Mouse (Mus musculus): Measurements from ENCODE around the gene Stradb. TPM values are rescaled to one million over a fixed set of nuclear protein-coding genes. Genes with fewer than 3 reads are reported as not detected.

Stradb gene
- 29.8 and 30.7 TPM in 2 replicates for polyA plus RNA-seq (2015; fragmentation: Nextera tagmentation; extraction: Ambion mirVana)

- Histone ChIP-seq H3K9ac (peak within 1 kb of the TSS; percentile 88), H3K9me3 (no peaks in the 10 kb centered on the region), H3K4me3 (peak within 1 kb of the TSS; percentile 78), H3K27ac (peak within 1 kb of the TSS; percentile 51; the same call in 1 of the 2 replicates), H3K4me2 (peak within 1 kb of the TSS; percentile 77), H3K36me3 (no peaks in the 10 kb centered on the region), H3K4me1 (peaks cover 35% of the 10 kb centered on the region), H3K27me3 (no peaks in the 10 kb centered on the region)
- under 1% methylated on average over 67 of the region's 69 CpGs for WGBS
- peak; percentile 93 for ATAC-seq (ENCODE audit: insufficient number of reproducible peaks, insufficient read depth, low FRiP score, low TSS enrichment, low read depth)
These were observed at the start of gene Stradb, which contains the start of gene Trak2 for GRCm38 (mm10) chr1:58973366-58974221. Gene Stradb, plus strand, starts transcription at chr1:58973522. Gene Trak2, minus strand, starts transcription at chr1:58973430.

DNA sequence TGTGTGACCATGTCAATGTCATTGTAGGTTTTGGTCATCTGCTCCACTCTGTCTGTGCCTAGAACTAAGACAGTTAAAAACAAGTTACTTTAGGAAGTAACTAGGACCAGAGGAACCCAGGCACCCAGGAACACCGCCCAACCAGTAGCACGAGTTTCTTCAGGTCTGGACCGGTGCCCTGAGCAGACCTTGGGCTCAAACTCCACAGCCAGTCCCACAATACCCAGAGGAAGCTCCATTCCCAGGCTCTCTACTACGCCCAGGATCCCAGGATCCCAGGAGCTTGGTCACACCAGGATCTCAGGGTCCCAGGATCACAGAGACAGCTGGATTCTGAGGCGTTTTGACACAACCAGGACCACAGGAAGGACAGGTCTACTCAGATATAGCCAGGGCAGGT, 46.7 kb upstream of the Stradb start:
- no peak overlapping the region for H3K9ac ChIP-seq
- no peak for ATAC-seq (ENCODE audit: insufficient number of reproducible peaks, insufficient read depth, low FRiP score, low TSS enrichment, low read depth)
- H3K4me2 ChIP-seq: no peak overlapping the region
- H3K9me3 ChIP-seq: no peaks in the 10 kb centered on the region
- H3K4me1 ChIP-seq: no peaks in the 10 kb centered on the region
- WGBS: 94% methylated on average over 5 of the region's 5 CpGs
- peaks cover 31% of the 10 kb centered on the region for H3K36me3 ChIP-seq
- H3K27me3 ChIP-seq: no peaks in the 10 kb centered on the region
- no peak overlapping the region for H3K27ac ChIP-seq
- no peak overlapping the region for H3K4me3 ChIP-seq

GRCm38 (mm10) chr1:58936746-58937605, 36.3 kb upstream of the Stradb start:
- no peak overlapping the region for H3K27ac ChIP-seq
- H3K36me3 ChIP-seq: peaks cover 19% of the 10 kb centered on the region
- H3K4me3 ChIP-seq: no peak overlapping the region
- ATAC-seq (ENCODE audit: insufficient number of reproducible peaks, insufficient read depth, low FRiP score, low TSS enrichment, low read depth): no peak
- no peak overlapping the region for H3K9ac ChIP-seq
- 95% methylated on average over 10 of the region's 10 CpGs for WGBS
- peaks cover 4% of the 10 kb centered on the region; the same call in 1 of the 2 replicates for H3K9me3 ChIP-seq
- no peaks in the 10 kb centered on the region for H3K4me1 ChIP-seq
- H3K4me2 ChIP-seq: no peak overlapping the region
- H3K27me3 ChIP-seq: no peaks in the 10 kb centered on the region

GRCm38 (mm10) chr1:58937606-58938099, 35.7 kb upstream of the Stradb start:
- H3K4me3 ChIP-seq: no peak overlapping the region

GRCm38 (mm10) chr1:58945523-58945922, 27.8 kb upstream of the Stradb start:
- H3K27me3 ChIP-seq: no peaks in the 10 kb centered on the region
- no peak for ATAC-seq (ENCODE audit: insufficient number of reproducible peaks, insufficient read depth, low FRiP score, low TSS enrichment, low read depth)
- H3K9ac ChIP-seq: no peak overlapping the region
- peaks cover 19% of the 10 kb centered on the region for H3K36me3 ChIP-seq
- no peak overlapping the region for H3K4me2 ChIP-seq
- H3K4me3 ChIP-seq: no peak overlapping the region
- peaks cover 2% of the 10 kb centered on the region for H3K4me1 ChIP-seq
- 95% methylated on average over 2 of the region's 2 CpGs for WGBS
- H3K9me3 ChIP-seq: no peaks in the 10 kb centered on the region
- H3K27ac ChIP-seq: no peak overlapping the region

More at GRCm38 (mm10) chr1:58937606-58938099, 35.7 kb upstream of the Stradb start:
- H3K4me1 ChIP-seq: no peaks in the 10 kb centered on the region
- 89% methylated on average over 9 of the region's 9 CpGs for WGBS
- no peaks in the 10 kb centered on the region for H3K27me3 ChIP-seq
- H3K4me2 ChIP-seq: no peak overlapping the region
- peaks cover 4% of the 10 kb centered on the region; the same call in 1 of the 2 replicates for H3K9me3 ChIP-seq
- H3K36me3 ChIP-seq: peaks cover 19% of the 10 kb centered on the region
- no peak overlapping the region for H3K9ac ChIP-seq
- no peak for ATAC-seq (ENCODE audit: insufficient number of reproducible peaks, insufficient read depth, low FRiP score, low TSS enrichment, low read depth)
- no peak overlapping the region for H3K27ac ChIP-seq

- no peak for ATAC-seq (ENCODE audit: insufficient number of reproducible peaks, insufficient read depth, low FRiP score, low TSS enrichment, low read depth)
- Histone ChIP-seq H3K27ac (no peak overlapping the region), H3K4me1 (peaks cover 8% of the 10 kb centered on the region), H3K9ac (no peak overlapping the region), H3K4me2 (no peak overlapping the region), H3K4me3 (no peak overlapping the region), H3K27me3 (no peaks in the 10 kb centered on the region), H3K36me3 (peaks cover 18% of the 10 kb centered on the region), H3K9me3 (no peaks in the 10 kb centered on the region)
- WGBS: 85% methylated on average over 7 of the region's 7 CpGs
These were observed 27.2 kb upstream of the Stradb start for GRCm38 (mm10) chr1:58945960-58946670.

DNA sequence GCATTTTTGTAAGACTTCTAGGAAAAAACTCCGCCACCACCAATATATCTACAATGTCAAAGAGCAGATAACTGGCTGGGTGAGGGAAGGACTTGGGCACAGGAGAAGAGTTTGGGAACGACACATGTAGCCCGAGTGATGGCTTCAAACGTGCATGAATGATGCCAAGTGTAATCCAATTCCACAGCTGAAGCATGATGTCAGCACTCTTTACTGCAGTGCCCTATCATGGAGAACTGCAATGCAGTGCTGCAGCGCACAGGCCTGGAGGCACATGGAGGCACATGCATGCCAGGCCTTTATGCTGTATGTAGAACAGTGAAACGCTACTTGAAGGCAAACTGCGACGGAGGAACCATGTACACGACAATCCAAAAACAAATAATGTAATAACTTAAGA, 26.6 kb upstream of the Stradb start:
- Histone ChIP-seq H3K4me1 (peaks cover 12% of the 10 kb centered on the region), H3K4me3 (no peak overlapping the region), H3K27me3 (no peaks in the 10 kb centered on the region), H3K4me2 (no peak overlapping the region), H3K27ac (no peak overlapping the region), H3K9me3 (no peaks in the 10 kb centered on the region), H3K36me3 (peaks cover 18% of the 10 kb centered on the region), H3K9ac (no peak overlapping the region)
- WGBS: 84% methylated on average over 9 of the region's 9 CpGs
- ATAC-seq (ENCODE audit: insufficient number of reproducible peaks, insufficient read depth, low FRiP score, low TSS enrichment, low read depth): no peak

DNA sequence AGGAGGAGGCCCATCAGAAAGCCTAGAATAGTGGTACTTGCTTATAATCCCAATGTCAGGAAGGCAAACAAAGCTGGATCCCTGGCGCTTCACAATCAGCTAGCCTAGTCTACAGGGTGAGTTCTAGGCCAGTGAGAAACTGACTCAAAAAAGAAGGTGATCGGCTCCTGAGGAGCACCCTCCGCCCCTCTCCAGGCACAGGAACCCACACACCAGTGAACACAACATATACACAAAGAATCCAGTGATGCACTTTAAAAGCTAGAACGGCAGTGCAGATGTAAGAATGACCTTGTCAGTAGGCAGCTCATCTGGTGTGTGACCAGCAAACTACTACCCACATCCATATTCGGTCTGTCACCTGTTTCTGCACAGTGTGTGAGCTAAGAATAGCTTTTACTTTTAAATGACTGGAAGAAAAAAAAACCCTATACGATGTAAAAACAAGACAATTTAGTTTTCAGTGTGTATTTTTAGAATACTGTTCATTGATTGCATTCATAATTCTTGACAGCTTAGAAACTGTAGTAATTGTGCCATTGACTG, 23.7 kb upstream of the Stradb start:
- 90% methylated on average over 6 of the region's 6 CpGs for WGBS
- Histone ChIP-seq H3K27ac (no peak overlapping the region), H3K9ac (no peak overlapping the region), H3K9me3 (no peaks in the 10 kb centered on the region), H3K27me3 (no peaks in the 10 kb centered on the region), H3K4me3 (no peak overlapping the region), H3K4me1 (peaks cover 40% of the 10 kb centered on the region), H3K4me2 (no peak overlapping the region), H3K36me3 (peaks cover 17% of the 10 kb centered on the region)
- no peak for ATAC-seq (ENCODE audit: insufficient number of reproducible peaks, insufficient read depth, low FRiP score, low TSS enrichment, low read depth)

DNA sequence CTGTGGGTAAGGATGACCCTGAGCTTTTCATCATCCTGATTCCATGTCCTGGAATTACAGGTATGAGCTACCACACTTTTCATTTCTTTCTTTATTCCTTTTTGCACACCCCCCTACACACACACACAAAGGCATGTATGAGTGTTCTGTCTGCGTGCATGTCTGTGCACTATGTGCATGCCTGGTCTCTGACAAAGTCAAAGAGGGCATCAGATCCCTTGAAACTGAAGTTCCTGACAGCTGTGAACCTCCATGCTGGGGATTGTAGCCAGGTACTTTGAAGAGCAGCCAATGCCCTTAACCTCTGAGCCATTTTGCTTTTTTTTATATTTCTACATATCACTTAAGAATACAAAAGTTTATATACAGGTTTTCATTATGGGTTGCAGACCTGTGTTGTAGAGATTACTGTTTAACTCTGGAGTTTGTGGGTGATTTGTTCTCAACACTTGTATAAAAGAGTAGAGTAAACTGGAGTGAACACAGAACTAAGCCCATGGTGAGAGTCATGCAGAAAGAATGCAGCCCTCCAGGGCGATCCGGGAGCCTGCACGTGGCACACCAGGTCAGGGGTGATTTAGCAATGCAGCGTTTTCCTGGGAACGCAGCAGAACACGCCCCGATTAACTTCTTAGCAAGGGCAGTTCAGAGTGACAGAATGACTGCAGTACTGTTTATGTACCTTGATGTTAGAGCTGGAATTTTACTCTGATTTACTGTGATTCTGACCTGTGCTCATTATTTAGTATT, 22.2 kb upstream of the Stradb start:
- H3K4me2 ChIP-seq: no peak overlapping the region
- no peak overlapping the region for H3K27ac ChIP-seq
- H3K9me3 ChIP-seq: no peaks in the 10 kb centered on the region
- peaks cover 42% of the 10 kb centered on the region for H3K4me1 ChIP-seq
- H3K27me3 ChIP-seq: no peaks in the 10 kb centered on the region
- 12% methylated on average over 8 of the region's 8 CpGs for WGBS
- ATAC-seq (ENCODE audit: insufficient number of reproducible peaks, insufficient read depth, low FRiP score, low TSS enrichment, low read depth): no peak
- H3K9ac ChIP-seq: no peak overlapping the region
- H3K36me3 ChIP-seq: peaks cover 3% of the 10 kb centered on the region
- no peak overlapping the region for H3K4me3 ChIP-seq

GRCm38 (mm10) chr1:58951841-58952240, 21.5 kb upstream of the Stradb start:
- peaks cover 45% of the 10 kb centered on the region for H3K4me1 ChIP-seq
- no peak overlapping the region for H3K27ac ChIP-seq
- 42% methylated on average over 4 of the region's 4 CpGs for WGBS
- H3K4me2 ChIP-seq: no peak overlapping the region
- H3K9me3 ChIP-seq: no peaks in the 10 kb centered on the region
- no peaks in the 10 kb centered on the region for H3K36me3 ChIP-seq
- H3K9ac ChIP-seq: no peak overlapping the region
- no peak overlapping the region for H3K4me3 ChIP-seq
- ATAC-seq (ENCODE audit: insufficient number of reproducible peaks, insufficient read depth, low FRiP score, low TSS enrichment, low read depth): no peak
- H3K27me3 ChIP-seq: no peaks in the 10 kb centered on the region
